Mouse (Mus musculus) monocyte, adult 5-6 weeks (primary cell): Measurements from ENCODE around the gene Cd79b. TPM values are rescaled to one million over a fixed set of nuclear protein-coding genes. Genes with fewer than 3 reads are reported as not detected.

Source experiments
- total RNA-seq: library from RNA; stranded (forward); fragments of 200-1000, 200-491, 200-594 nt; gene quantifications from 3 replicates; pipeline ENCODE4 v1.2.3, GENCODE M21; 2017

Cd79b gene
- total RNA-seq, 1 experiment from 2014 or later = 131 TPM

Other genes with a start within 250 kb of the Cd79b start
- gene Taco1, start 248.7 kb downstream of the Cd79b start, total RNA-seq = 9.0 to 12.7 TPM (median 10.2 TPM) in 3 replicates
- 105 to 136 TPM (median 123 TPM) in 3 replicates for gene Map3k3, start 230.1 kb downstream of the Cd79b start, total RNA-seq
- gene Gm10840, start 153.9 kb downstream of the Cd79b start, total RNA-seq = not detected in 3 replicates
- 91.7 to 118 TPM (median 94.0 TPM) in 3 replicates for gene Limd2, start 153.9 kb downstream of the Cd79b start, total RNA-seq
- gene Strada, start 112.6 kb downstream of the Cd79b start, total RNA-seq = 20.0 to 33.6 TPM (median 21.1 TPM) in 3 replicates
- gene Ccdc47, start 98.4 kb downstream of the Cd79b start, total RNA-seq = 131 to 182 TPM (median 140 TPM) in 3 replicates
- gene Ddx42, start 97.8 kb downstream of the Cd79b start, total RNA-seq = 90.8 to 119 TPM (median 99.4 TPM) in 3 replicates
- 77.3 to 82.1 TPM (median 79.9 TPM) in 3 replicates for gene Ftsj3, start 58.7 kb downstream of the Cd79b start, total RNA-seq
- gene Psmc5, start 58.6 kb downstream of the Cd79b start, total RNA-seq = 75.9 to 107 TPM (median 106 TPM) in 3 replicates
- gene Smarcd2, start 41.8 kb downstream of the Cd79b start, total RNA-seq = 131 to 175 TPM (median 165 TPM) in 3 replicates
- not detected in 3 replicates for gene Tcam1, start 38.1 kb downstream of the Cd79b start, total RNA-seq
- gene Gh, start 12.9 kb downstream of the Cd79b start, total RNA-seq = 1.5 TPM in 1 of 3 replicates, not detected in the others
- 0.11 to 0.38 TPM (median 0.29 TPM) in 3 replicates for gene Scn4a, start 38.5 kb upstream of the Cd79b start, total RNA-seq
- gene Prr29, start 50.7 kb upstream of the Cd79b start, total RNA-seq = not detected in 3 replicates
- gene Icam2, start 73.3 kb upstream of the Cd79b start, total RNA-seq = 32.3 to 70.2 TPM (median 56.4 TPM) in 3 replicates
- 27.8 to 71.5 TPM (median 30.5 TPM) in 3 replicates for gene Ern1, start 173.1 kb upstream of the Cd79b start, total RNA-seq